Mouse (Mus musculus) CD4-positive naive resting alpha-beta T cell, adult 57 days (primary cell): ENCODE measurements around the gene Ptpa. TPM values are rescaled to one million over a fixed set of nuclear protein-coding genes. Genes with fewer than 3 reads are reported as not detected.

ENCODE experiments used
- total RNA-seq: library from RNA; stranded (reverse); gene quantifications from one replicate; pipeline ENCODE4 v1.2.4, GENCODE M21; 2023

The Ptpa gene
- total RNA-seq: 89.9 TPM

DNA sequence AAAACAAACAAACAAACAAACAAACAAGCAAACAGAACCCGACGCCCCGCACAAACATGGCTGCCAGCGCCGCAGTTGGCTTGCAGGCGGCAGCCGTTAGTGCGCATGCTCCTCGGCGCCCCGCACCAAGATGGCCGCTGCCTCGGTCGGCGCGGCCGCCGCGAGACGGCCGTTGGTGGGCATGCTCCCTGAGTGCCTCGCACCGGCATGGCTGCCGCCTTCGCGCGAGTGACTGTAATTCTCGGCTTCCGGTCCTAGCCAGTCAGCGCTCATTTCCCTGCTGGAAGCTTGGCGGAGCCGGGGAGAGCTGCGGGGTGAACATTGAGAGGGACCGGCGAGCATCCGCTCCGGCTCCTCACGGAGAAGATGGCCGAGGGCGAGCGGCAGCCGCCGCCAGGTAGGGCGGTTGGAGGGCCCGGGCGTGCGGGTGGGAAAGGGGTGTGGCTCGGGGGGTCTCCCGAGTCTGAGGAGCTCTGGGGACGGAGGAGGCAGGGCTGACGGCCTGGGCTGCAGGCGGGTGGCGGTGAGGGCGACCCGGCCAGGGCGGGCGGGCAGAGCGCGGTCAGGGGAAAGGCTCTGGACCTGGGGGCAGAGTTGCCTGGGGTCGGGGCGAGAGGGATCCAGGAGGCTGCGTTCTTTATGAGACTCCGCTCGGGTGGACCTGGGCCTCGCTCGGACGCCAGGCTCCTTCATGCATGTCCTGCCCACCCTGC is at the start of gene Ptpa:
TSS of gene Ptpa (plus strand) at position 104 of the 713 bp plus-strand sequence.

DNA sequence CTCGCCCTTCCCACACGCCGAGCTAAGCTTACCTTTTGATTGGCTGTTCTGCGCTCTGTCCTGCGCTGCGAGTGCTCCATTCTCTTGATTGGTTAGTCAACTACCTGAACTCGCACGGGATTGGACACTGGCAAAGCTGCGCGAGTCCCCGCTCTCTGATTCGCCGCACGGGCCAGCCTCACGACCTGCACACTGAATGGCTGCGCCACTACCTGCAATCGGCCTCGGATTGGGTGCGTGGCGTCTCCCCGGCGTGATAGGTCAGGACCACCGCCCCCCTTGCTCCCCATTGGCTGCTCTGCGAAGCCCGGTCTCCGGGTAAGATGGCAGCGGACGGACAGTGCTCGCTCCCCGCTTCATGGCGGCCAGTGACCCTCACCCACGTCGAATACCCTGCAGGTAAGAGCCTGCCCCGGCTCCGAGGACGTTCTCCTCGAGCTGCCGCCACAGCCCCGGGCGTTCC is 23.7 kb upstream of the Ptpa start, which contains the start of gene Dolpp1:
TSS of gene Dolpp1 (plus strand) at position 141 of the 463 bp plus-strand sequence.

DNA sequence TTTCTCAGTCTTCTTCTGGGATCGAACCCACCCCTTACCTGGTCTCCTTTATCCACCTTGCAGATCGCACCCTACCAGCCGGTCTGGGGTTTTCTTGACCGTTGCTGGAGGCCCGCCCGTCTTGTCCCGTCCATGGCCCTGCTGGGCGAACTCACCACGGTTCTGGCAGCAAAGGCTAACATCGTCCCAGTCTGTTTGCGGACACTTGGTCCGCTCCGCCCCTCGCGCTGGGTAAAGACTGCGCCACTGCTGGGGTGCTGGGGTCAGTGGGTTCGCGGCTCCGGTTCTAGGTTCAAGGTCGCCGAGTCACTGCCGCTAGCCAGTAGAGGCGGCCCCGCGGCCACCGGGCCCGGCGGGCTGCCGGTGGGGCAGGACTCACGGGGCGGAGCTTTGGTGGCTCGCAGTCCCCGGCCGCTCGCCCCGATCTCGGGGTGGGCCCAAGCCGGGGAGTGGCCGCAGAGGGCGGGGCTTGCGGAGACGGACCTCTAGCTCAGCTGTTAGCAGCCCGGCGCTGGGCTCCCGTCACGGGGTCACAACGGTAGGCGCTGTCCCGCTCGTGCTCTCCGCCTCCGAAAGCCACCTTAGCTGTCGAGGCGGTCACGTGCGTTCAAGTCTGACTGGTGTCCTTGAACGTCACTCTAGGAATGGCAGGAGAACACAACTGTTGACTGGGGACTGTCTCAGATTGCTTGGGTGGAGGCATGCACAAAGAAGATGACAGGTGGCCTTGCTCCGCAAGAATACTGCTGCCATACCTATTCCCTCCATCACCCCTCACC is 493 bp upstream of the Ptpa start, which contains the start of gene Crat:
TSS of gene Crat (minus strand) at position 657 of the 779 bp plus-strand sequence.

DNA sequence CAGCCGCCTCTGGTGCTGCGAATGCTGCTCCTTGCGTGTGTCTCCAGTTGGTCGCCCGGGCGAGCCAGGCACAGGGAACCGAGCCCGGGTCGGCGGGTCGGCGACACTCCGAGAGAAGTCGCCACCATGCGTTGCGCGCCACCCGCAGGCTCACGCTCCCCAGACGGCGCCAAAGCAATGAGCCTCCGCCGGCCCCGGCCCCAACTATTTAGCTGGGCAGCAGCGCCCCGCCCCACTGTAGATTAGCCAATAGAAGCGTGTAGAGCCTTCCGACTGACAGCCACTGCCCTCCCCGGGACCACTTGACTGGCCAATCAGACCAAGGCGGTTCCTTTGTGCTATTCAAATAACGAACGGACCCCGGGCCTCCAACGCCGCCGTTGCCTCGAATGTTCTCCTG is 58.2 kb downstream of the Ptpa start, which contains the start of gene Ier5l:
TSS of gene Ier5l (minus strand) at position 181 of the 400 bp plus-strand sequence.

Other genes starting within 250 kb of the Ptpa start
- 17.1 TPM for gene Endog, start 244.5 kb upstream of the Ptpa start, total RNA-seq
- gene Spout1, start 237.6 kb upstream of the Ptpa start, total RNA-seq: 18.8 TPM
- 12.3 TPM for gene Kyat1, start 210.2 kb upstream of the Ptpa start, total RNA-seq
- gene Lrrc8a, start 178.3 kb upstream of the Ptpa start, total RNA-seq: 68.0 TPM
- gene Gm28035, start 175.5 kb upstream of the Ptpa start, total RNA-seq: 7.8 TPM
- 16.5 TPM for gene Phyhd1, start 149.8 kb upstream of the Ptpa start, total RNA-seq
- not detected for gene Gm28038, start 135.0 kb upstream of the Ptpa start, total RNA-seq
- gene Dolk, start 129.7 kb upstream of the Ptpa start, total RNA-seq: 11.0 TPM
- 55.5 TPM for gene Nup188, start 129.6 kb upstream of the Ptpa start, total RNA-seq
- 90.2 TPM for gene Sh3glb2, start 56.7 kb upstream of the Ptpa start, total RNA-seq
- gene Miga2, start 51.8 kb upstream of the Ptpa start, total RNA-seq: 20.2 TPM
- gene Dolpp1, start 23.8 kb upstream of the Ptpa start, total RNA-seq: 21.2 TPM
- gene Crat, start 226 bp upstream of the Ptpa start, total RNA-seq: 8.7 TPM
- 0.27 TPM for gene Ier5l, start 58.2 kb downstream of the Ptpa start, total RNA-seq
- gene Cstad, start 179.0 kb downstream of the Ptpa start, total RNA-seq: 3.8 TPM